Mouse (Mus musculus) lung, adult 10 weeks (tissue): ENCODE measurements around the gene 4931406P16Rik. TPM values are rescaled to one million over a fixed set of nuclear protein-coding genes. Genes with fewer than 3 reads are reported as not detected.

Experiments
- polyA plus RNA-seq: library from polyadenylated mRNA; stranded (reverse); fragments of 350-450 nt; fragmentation: Illumina TruSeq; extraction: RNeasy Lipid Tissue Mini Kit (QIAGEN cat#74804); gene quantifications from one replicate; pipeline ENCODE4 v1.2.3, GENCODE M21; 2014; ENCODE audit warnings: low read depth, low replicate concordance; ENCODE audit not compliant: insufficient read depth

The 4931406P16Rik gene
- 24.0 TPM for polyA plus RNA-seq

DNA sequence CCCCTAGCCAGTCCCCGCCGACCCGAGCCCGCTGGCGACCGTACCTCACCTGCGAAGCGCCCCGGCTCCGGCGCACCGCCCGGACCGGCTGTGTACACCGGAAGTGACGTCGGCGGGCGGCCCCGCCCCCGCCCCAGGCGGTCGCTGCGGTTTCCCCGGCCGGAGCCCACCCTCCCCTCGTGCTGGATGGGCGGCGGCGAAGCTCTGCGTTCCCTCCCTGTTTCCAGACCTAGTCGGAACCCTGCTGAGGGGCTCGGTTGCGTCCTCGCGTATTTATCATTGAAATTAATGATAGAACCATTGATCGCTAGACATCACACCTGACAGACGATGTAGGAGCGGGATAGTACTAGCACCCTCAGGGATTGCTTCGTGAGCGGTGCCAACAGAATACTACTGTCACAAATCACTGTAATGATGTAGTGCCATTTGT, at the start of gene 4931406P16Rik:
Gene 4931406P16Rik, minus strand, starts transcription at position 109 of the 433 bp plus-strand sequence.

DNA sequence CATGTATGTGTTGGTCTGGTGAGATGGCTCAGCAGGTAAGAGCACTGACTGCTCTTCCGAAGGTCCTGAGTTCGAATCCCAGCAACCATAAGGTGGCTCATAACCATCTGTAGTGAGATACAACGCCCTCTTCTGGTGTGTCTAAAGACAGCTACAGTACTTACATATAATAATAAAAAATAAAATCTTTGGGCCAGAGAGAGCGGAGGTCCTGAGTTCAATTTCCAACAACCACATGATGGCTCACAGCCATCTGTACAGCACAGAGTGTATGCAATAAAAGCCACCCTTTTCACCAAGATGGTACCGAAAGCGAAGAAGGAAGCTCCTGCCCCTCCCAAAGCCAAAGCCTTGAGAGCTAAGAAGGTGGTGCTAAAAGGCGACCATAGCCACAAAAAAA, 62.6 kb downstream of the 4931406P16Rik start, which contains the start of gene Gm6096:
Gene Gm6096, plus strand, starts transcription at position 301 of the 400 bp plus-strand sequence.

DNA sequence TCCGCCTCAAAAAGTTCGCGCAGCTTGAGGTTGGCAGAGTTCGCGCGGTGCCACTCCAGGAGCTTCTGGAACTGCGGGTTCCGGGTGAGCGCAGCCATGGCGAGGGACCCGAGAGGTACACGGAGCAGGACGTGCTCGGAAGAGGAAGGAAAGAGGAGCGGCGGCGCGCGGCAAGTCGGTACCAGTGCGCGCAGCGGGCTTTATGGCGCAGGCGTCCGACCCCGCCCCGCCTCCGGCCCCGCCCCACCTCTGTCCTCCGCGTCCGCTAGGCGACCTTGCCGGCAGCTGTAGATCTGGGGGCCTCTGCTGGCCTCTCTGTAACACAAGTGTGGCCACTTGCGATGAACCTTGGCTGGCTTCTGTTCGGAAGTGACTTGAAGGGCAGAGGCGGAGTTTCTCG, 83.2 kb downstream of the 4931406P16Rik start, which contains the start of gene Gpi1:
Gene Gpi1, minus strand, starts transcription at position 221 of the 400 bp plus-strand sequence.

DNA sequence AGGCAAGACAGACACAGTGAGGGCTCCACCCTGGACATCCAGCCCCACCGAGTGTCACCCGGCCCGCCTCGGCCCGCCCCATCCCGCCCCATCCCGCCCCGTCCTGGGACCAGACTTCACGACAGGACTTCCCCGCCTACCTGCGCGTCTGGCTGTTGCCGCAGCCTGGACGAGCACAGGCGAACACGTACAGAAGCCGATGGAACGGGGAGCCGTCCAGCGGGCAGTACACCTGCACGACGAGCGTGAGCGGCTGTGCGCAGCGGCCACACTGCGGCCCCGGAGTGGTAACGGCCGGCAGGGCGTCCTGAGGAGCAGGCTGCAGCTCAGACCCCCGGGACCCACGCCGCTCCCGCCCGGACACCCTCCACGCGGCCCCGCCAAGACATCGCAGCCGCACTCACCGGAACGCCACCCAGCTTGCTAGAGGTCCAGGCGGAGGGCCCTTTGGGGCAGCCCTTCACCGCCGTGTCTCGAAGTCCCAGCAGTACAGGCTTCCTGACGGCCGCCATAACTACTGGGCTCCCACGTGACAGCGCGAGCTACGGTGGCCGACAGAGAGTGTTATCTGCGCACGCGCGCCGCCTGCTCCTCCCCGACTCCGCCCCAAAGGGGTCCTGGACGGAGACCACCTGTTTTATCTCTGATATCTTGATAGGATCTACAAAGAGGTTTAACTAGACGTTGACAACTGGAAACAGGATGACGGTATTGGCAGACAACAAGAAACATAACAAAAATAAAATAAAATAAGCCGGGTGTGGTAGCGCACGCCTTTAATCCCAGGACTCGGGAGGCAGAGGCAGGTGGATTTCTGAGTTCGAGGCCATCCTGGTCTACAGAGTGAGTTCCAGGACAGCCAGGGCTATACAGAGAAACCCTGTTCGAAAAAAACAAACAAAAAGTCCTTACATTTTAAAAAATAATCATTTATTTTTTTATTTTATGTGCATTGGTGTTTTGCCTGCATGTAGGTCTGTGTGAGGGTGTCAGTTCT, 116.9 kb downstream of the 4931406P16Rik start, which contains the start of gene Pdcd2l:
Gene Pdcd2l, minus strand, starts transcription at position 530 of the 997 bp plus-strand sequence.

Other genes starting within 250 kb of the 4931406P16Rik start
- gene Scgb1b30, start 218.1 kb downstream of the 4931406P16Rik start, polyA plus RNA-seq, result not detected
- gene Wtip, start 180.3 kb downstream of the 4931406P16Rik start, polyA plus RNA-seq, result 26.0 TPM
- 51.2 TPM for gene Uba2, start 144.0 kb downstream of the 4931406P16Rik start, polyA plus RNA-seq
- gene Pdcd2l, start 116.9 kb downstream of the 4931406P16Rik start, polyA plus RNA-seq, result 17.3 TPM
- 174 TPM for gene Gpi1, start 83.2 kb downstream of the 4931406P16Rik start, polyA plus RNA-seq
- gene Gm6096, start 62.5 kb downstream of the 4931406P16Rik start, polyA plus RNA-seq, result not detected
- 61.3 TPM for gene Lsm14a, start 79.8 kb upstream of the 4931406P16Rik start, polyA plus RNA-seq